Mouse (Mus musculus): ENCODE measurements at regions not wholly inside any gene's neighbourhood (a gene's known extent, or its start where the extent isn't known, plus 50 kb on each side); places are given as distances from the start of the nearest gene placed in this dataset.

DNA sequence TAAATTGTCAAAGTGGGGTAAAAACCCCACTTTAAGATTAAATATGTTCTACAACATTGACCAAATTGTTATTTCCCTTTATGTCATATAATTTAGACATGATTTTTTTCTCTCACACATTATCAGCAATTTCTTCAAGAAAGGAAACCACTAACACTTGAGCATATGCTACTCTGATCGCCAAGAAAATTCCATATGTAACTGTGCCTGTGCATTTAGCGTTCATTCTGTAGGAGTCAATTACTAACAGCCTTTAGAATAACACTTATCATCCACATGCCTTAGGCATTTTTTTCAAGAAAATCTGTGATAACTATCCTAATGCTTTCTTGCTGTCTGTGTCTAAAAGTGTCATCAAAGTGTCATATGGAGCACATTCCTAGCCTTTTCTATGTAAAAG lies 534.3 kb upstream of the Gm21961 start:
- DNase-seq (ENCODE audit: extremely low read depth): no peak
- no peaks in the 10 kb centered on the region for H3K27me3 ChIP-seq (replicated peaks)
- no peaks in the 10 kb centered on the region for H3K79me2 ChIP-seq (replicated peaks; ENCODE audit: control insufficient read depth, extremely low read depth, insufficient read depth, poor library complexity, severe bottlenecking)
- H3K36me3 ChIP-seq (replicated peaks in 1 of 2; ENCODE audit: control insufficient read depth in 1 of 2, insufficient read depth in 1 of 2, low read length in 1 of 2): no peaks in the 10 kb centered on the region
- in situ Hi-C loops (cut with MboI; ENCODE audit: low pct_ligation_motif_present, low pct_unique_long_range_greater_than_20kb, low sequenced_read_pairs): no loop called here
- H3K9me3 ChIP-seq (replicated peaks; ENCODE audit: low read length): no peaks in the 10 kb centered on the region
- dilution Hi-C loops (cut with MboI; ENCODE audit: extremely low pct_ligation_motif_present, extremely low pct_unique_long_range_greater_than_20kb, low sequenced_read_pairs): no loop called here
- TF ChIP-seq JUND (conservative IDR thresholded peaks at IDR 0.05; ENCODE audit: low read depth, low read length): no peak
- no peak for TF ChIP-seq TBP (conservative IDR thresholded peaks at IDR 0.05; ENCODE audit: low read depth, low read length)
- H3K27ac ChIP-seq (ENCODE audit: insufficient read depth, low read depth): no peak overlapping the region
- no peak overlapping the region for H3K9ac ChIP-seq (ENCODE audit: insufficient read depth, low read depth)
- H3K4me1 ChIP-seq (ENCODE audit: control insufficient read depth in 1 of 2, insufficient read depth in 2 of 2): no peaks in the 10 kb centered on the region
- no peak overlapping the region for H3K4me2 ChIP-seq (ENCODE audit: insufficient read depth, low read depth, poor library complexity, severe bottlenecking)
- no peak overlapping the region for H3K4me3 ChIP-seq (replicated peaks in 1 of 3; ENCODE audit: low read depth in 2 of 3, low read length in 2 of 3, poor library complexity in 1 of 3)

DNA sequence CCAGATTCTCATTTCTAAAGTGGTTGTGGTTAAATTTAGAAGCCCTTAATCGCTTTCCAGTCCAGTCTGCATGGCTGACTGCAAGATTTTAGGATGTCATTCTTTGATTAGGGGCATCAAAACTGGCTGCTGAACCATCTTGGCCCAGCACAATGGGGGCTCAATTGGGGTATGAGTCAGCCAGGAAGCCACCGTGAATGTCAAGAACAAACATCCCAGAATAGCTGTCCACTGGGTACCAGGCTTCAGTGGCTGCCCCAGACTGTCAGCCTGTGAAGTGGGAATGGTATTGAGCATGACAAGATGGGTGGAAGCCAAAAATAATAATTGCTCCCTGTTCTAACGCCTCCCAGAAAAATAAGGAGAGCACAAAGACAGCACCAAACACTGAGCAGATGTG lies 520.9 kb upstream of the Gm21961 start:
- no peak for TF ChIP-seq ZNF384 (IDR thresholded peaks at IDR 0.05; ENCODE audit: low read depth, low read length)
- TF ChIP-seq MAX (IDR thresholded peaks at IDR 0.05; ENCODE audit: low read length): no peak
- TF ChIP-seq POLR2A (IDR thresholded peaks at IDR 0.05; ENCODE audit: low read depth, low read length): no peak
- TF ChIP-seq GABPA (IDR thresholded peaks at IDR 0.05; ENCODE audit: insufficient replicate concordance, low read depth, low read length): no peak
- no peak for TF ChIP-seq TCF12 (IDR thresholded peaks at IDR 0.05; ENCODE audit: low read depth, low read length)
- TF ChIP-seq MAZ (IDR thresholded peaks at IDR 0.05; ENCODE audit: low read depth, low read length): no peak
- no peak for TF ChIP-seq BHLHE40 (IDR thresholded peaks at IDR 0.05; ENCODE audit: low read depth, low read length)
- no peak for TF ChIP-seq RCOR1 (conservative IDR thresholded peaks at IDR 0.05; ENCODE audit: low read depth, low read length)
- no peak for TF ChIP-seq E2F4 (IDR thresholded peaks at IDR 0.05; ENCODE audit: insufficient replicate concordance, low read depth, low read length)
- TF ChIP-seq POLR2AphosphoS2 (IDR thresholded peaks at IDR 0.05; ENCODE audit: low read depth, low read length): no peak
- in situ Hi-C loops (cut with MboI; ENCODE audit: low pct_ligation_motif_present, low pct_unique_long_range_greater_than_20kb, low sequenced_read_pairs): no loop called here

DNA sequence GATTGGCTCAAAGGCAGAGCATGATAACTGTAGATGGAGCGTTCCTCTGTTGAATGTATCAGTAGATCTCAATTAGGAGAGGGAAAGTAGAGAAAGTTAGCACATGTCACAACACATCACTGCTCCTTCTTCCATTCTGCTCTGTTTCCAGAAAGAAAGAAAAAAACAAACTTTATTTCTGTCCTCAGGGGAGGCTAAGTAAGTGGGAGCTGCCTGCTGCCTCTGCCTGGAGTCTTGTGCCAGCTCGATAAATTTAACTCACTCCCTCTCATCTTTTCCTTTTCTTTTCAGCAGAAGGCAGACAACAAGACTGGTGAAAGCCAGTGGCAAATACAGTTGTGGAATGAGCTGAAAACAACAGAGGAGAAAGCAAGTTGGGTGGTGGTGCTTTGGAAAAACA lies 517.5 kb upstream of the Gm21961 start:
- Histone ChIP-seq H3K27me3 (replicated peaks) (no peaks in the 10 kb centered on the region), H3K9me3 (replicated peaks; ENCODE audit: low read length) (no peaks in the 10 kb centered on the region), H3K79me2 (replicated peaks; ENCODE audit: control insufficient read depth, extremely low read depth, insufficient read depth, poor library complexity, severe bottlenecking) (no peaks in the 10 kb centered on the region), H3K36me3 (replicated peaks in 1 of 2; ENCODE audit: control insufficient read depth in 1 of 2, insufficient read depth in 1 of 2, low read length in 1 of 2) (no peaks in the 10 kb centered on the region), H3K27ac (ENCODE audit: insufficient read depth, low read depth) (no peak overlapping the region), H3K9ac (ENCODE audit: insufficient read depth, low read depth) (no peak overlapping the region), H3K4me3 (replicated peaks in 1 of 3; ENCODE audit: low read depth in 2 of 3, low read length in 2 of 3, poor library complexity in 1 of 3) (no peak overlapping the region), H3K4me1 (ENCODE audit: control insufficient read depth in 1 of 2, insufficient read depth in 2 of 2) (no peaks in the 10 kb centered on the region), H3K4me2 (ENCODE audit: insufficient read depth, low read depth, poor library complexity, severe bottlenecking) (no peak overlapping the region)
- in situ Hi-C loops (cut with MboI; ENCODE audit: low pct_ligation_motif_present, low pct_unique_long_range_greater_than_20kb, low sequenced_read_pairs) (no loop called here), dilution Hi-C loops (cut with MboI; ENCODE audit: extremely low pct_ligation_motif_present, extremely low pct_unique_long_range_greater_than_20kb, low sequenced_read_pairs) (no loop called here)
- DNase-seq (ENCODE audit: extremely low read depth): no peak
- TF ChIP-seq ZMIZ1 (IDR thresholded peaks at IDR 0.05; ENCODE audit: low read depth, low read length) (no peak), BHLHE40 (IDR thresholded peaks at IDR 0.05; ENCODE audit: low read depth, low read length) (no peak), CHD1 (IDR thresholded peaks at IDR 0.05; ENCODE audit: low read depth, low read length) (no peak), E2F4 (IDR thresholded peaks at IDR 0.05; ENCODE audit: insufficient replicate concordance, low read depth, low read length) (no peak), MXI1 (IDR thresholded peaks at IDR 0.05; ENCODE audit: low read depth, low read length) (no peak), USF2 (conservative IDR thresholded peaks at IDR 0.05; ENCODE audit: low read depth, low read length) (no peak), TCF12 (IDR thresholded peaks at IDR 0.05; ENCODE audit: low read depth, low read length) (no peak), RAD21 (IDR thresholded peaks at IDR 0.05; ENCODE audit: low read depth, low read length) (no peak), MYC (IDR thresholded peaks at IDR 0.05; ENCODE audit: low read depth, low read length) (no peak), RCOR1 (conservative IDR thresholded peaks at IDR 0.05; ENCODE audit: low read depth, low read length) (no peak), NELFE (IDR thresholded peaks at IDR 0.05; ENCODE audit: low read depth, low read length) (no peak), USF1 (IDR thresholded peaks at IDR 0.05; ENCODE audit: low read depth, low read length) (no peak), CTCF (conservative IDR thresholded peaks at IDR 0.05 in 1 of 2, IDR thresholded peaks at IDR 0.05 in 1 of 2; ENCODE audit: low read depth in 2 of 2, low read length in 2 of 2) (no peak), MAFK (IDR thresholded peaks at IDR 0.05; ENCODE audit: insufficient replicate concordance, low read length) (no peak), ZC3H11A (IDR thresholded peaks at IDR 0.05; ENCODE audit: low read depth, low read length) (no peak), IRF4 (IDR thresholded peaks at IDR 0.05; ENCODE audit: low read depth, low read length) (no peak), MAX (IDR thresholded peaks at IDR 0.05; ENCODE audit: low read length) (no peak), PAX5 (IDR thresholded peaks at IDR 0.05; ENCODE audit: low read length) (no peak)

More for the DNA sequence above, 520.9 kb upstream of the Gm21961 start:
- no peaks in the 10 kb centered on the region for H3K9me3 ChIP-seq (replicated peaks; ENCODE audit: low read length)
- H3K36me3 ChIP-seq (replicated peaks in 1 of 2; ENCODE audit: control insufficient read depth in 1 of 2, insufficient read depth in 1 of 2, low read length in 1 of 2): no peaks in the 10 kb centered on the region
- no peak overlapping the region for H3K4me3 ChIP-seq (replicated peaks in 1 of 3; ENCODE audit: low read depth in 2 of 3, low read length in 2 of 3, poor library complexity in 1 of 3)
- dilution Hi-C loops (cut with MboI; ENCODE audit: extremely low pct_ligation_motif_present, extremely low pct_unique_long_range_greater_than_20kb, low sequenced_read_pairs): no loop called here
- H3K27ac ChIP-seq (ENCODE audit: insufficient read depth, low read depth): no peak overlapping the region
- no peaks in the 10 kb centered on the region for H3K4me1 ChIP-seq (ENCODE audit: control insufficient read depth in 1 of 2, insufficient read depth in 2 of 2)
- H3K4me2 ChIP-seq (ENCODE audit: insufficient read depth, low read depth, poor library complexity, severe bottlenecking): no peak overlapping the region
- H3K27me3 ChIP-seq (replicated peaks): no peaks in the 10 kb centered on the region
- no peak overlapping the region for H3K9ac ChIP-seq (ENCODE audit: insufficient read depth, low read depth)
- H3K79me2 ChIP-seq (replicated peaks; ENCODE audit: control insufficient read depth, extremely low read depth, insufficient read depth, poor library complexity, severe bottlenecking): no peaks in the 10 kb centered on the region
- no peak for DNase-seq (ENCODE audit: extremely low read depth)
